Mouse (Mus musculus): ENCODE results near the gene Gm5426. TPM values are rescaled to one million over a fixed set of nuclear protein-coding genes. Genes with fewer than 3 reads are reported as not detected.
"Not testable (repeated sequence)": the region's sequence is repeated elsewhere in the genome, so short reads cannot be mapped to it uniquely, and the experiment has no call there.

Gene Gm5426
- polyA plus RNA-seq (2017; shearing (Covaris generic)) = 1 to 10 TPM in 1 of 2 experiments, not detected in 1; 1.5 TPM

GRCm38 (mm10) chr10:96136451-96136850, at the start of gene Gm5426:
Gm5426 (plus strand) TSS chr10:96136603.
- ATAC-seq = not testable (repeated sequence)

- no peak for ATAC-seq
Observed at GRCm38 (mm10) chr10:96089744-96090143, 46.7 kb upstream of the Gm5426 start.

GRCm38 (mm10) chr10:96090388-96090787, 46.0 kb upstream of the Gm5426 start:
- ATAC-seq = no peak

GRCm38 (mm10) chr10:96093890-96094531, 42.4 kb upstream of the Gm5426 start:
- ATAC-seq = peak; percentile 23

GRCm38 (mm10) chr10:96094559-96094958, 41.8 kb upstream of the Gm5426 start:
- ATAC-seq = no peak

GRCm38 (mm10) chr10:96096730-96097129, 39.7 kb upstream of the Gm5426 start:
- no peak for ATAC-seq

GRCm38 (mm10) chr10:96101035-96101434, 35.4 kb upstream of the Gm5426 start:
- no peak for ATAC-seq

- ATAC-seq = no peak
Observed at GRCm38 (mm10) chr10:96104158-96104557, 32.2 kb upstream of the Gm5426 start.

- ATAC-seq = no peak
Observed at GRCm38 (mm10) chr10:96104624-96105023, 31.8 kb upstream of the Gm5426 start.

- no peak for ATAC-seq
Observed at GRCm38 (mm10) chr10:96105124-96105523, 31.3 kb upstream of the Gm5426 start.

- ATAC-seq = no peak
Observed at GRCm38 (mm10) chr10:96106972-96107720, 29.3 kb upstream of the Gm5426 start.

GRCm38 (mm10) chr10:96107825-96108224, 28.6 kb upstream of the Gm5426 start:
- no peak for ATAC-seq

GRCm38 (mm10) chr10:96115325-96115724, 21.1 kb upstream of the Gm5426 start:
- no peak for ATAC-seq

GRCm38 (mm10) chr10:96120821-96121220, 15.6 kb upstream of the Gm5426 start:
- no peak for ATAC-seq

GRCm38 (mm10) chr10:96121249-96122010, 15.0 kb upstream of the Gm5426 start:
- no peak for ATAC-seq

GRCm38 (mm10) chr10:96123885-96124284, 12.5 kb upstream of the Gm5426 start:
- ATAC-seq = no peak

GRCm38 (mm10) chr10:96124290-96124689, 12.1 kb upstream of the Gm5426 start:
- ATAC-seq = no peak

GRCm38 (mm10) chr10:96125771-96126454, 10.5 kb upstream of the Gm5426 start:
- no peak for ATAC-seq

- no peak for ATAC-seq
Observed at GRCm38 (mm10) chr10:96129213-96129612, 7.2 kb upstream of the Gm5426 start.

GRCm38 (mm10) chr10:96130406-96130805, 6.0 kb upstream of the Gm5426 start:
- no peak for ATAC-seq

- ATAC-seq = peak; percentile 64
Observed at GRCm38 (mm10) chr10:96131112-96131511, 5.3 kb upstream of the Gm5426 start.

- ATAC-seq = peak; percentile 59
Observed at GRCm38 (mm10) chr10:96132161-96132560, 4.2 kb upstream of the Gm5426 start.

GRCm38 (mm10) chr10:96138585-96138984, 2.2 kb downstream of the Gm5426 start:
- ATAC-seq = no peak
